Mouse (Mus musculus) erythroblast, embryonic 14.5 days (primary cell): ENCODE data around the gene Fads6. TPM values are rescaled to one million over a fixed set of nuclear protein-coding genes. Genes with fewer than 3 reads are reported as not detected.

ENCODE experiments used
- H3K27me3 ChIP-seq: 2 replicates; pipeline ENCODE4 v1.6.1; 2012; ENCODE audit warnings: inconsistent platforms; ENCODE audit not compliant: control insufficient read depth
- H3K36me3 ChIP-seq: 2 replicates; pipeline ENCODE4 v1.6.1; 2012; ENCODE audit warnings: mild to moderate bottlenecking, inconsistent platforms; ENCODE audit not compliant: control insufficient read depth
- H3K4me1 ChIP-seq: 2 replicates; pipeline ENCODE4 v1.6.1; 2012; ENCODE audit warnings: inconsistent platforms; ENCODE audit not compliant: control insufficient read depth
- H3K4me3 ChIP-seq: replicated peaks from 2 replicates; pipeline ENCODE3; 2012; ENCODE audit warnings: moderate library complexity, mild to moderate bottlenecking, inconsistent platforms
- H3K9me3 ChIP-seq: 2 replicates; pipeline ENCODE4 v1.6.1; 2012; ENCODE audit warnings: low read length, inconsistent platforms, mixed read lengths; ENCODE audit not compliant: control insufficient read depth
- GATA1 ChIP-seq: IDR thresholded peaks from 2 replicates; pipeline ENCODE4 v1.6.1; 2012; ENCODE audit warnings: low read length, inconsistent platforms, mixed read lengths
- TAL1 ChIP-seq: IDR thresholded peaks from 3 replicates; pipeline ENCODE4 v1.6.1; 2012; ENCODE audit warnings: low read length, inconsistent platforms, mixed read lengths
- polyA plus RNA-seq: library from polyadenylated mRNA; stranded (reverse); fragments of >175 nt; gene quantifications from 2 replicates; pipeline ENCODE4 v1.2.3, GENCODE M21; 2012

The Fads6 gene
- polyA plus RNA-seq, 1 experiment: 0.01 TPM

DNA sequence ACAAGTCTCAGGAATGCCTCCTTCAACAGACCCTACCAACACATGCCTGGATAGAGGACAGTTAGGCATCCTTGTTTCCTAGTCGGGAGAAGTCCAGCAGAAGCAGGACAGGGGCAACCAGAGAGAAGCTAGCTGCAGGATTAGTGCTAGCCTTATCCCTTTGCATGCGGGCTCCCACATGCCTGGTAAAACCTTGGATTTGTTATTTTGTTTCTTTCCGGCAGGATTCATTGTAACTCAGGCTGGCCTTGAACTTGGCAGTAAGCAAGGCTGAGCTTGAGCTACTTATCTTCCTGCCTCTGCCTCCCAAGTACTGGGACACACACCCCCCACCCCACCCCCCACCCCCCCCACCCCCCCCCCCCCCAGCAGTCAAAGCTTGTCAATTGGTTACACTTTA is 46.2 kb downstream of the Fads6 start:
- Histone ChIP-seq H3K36me3 (no peaks in the 10 kb centered on the region), H3K27me3 (peaks cover 50% of the 10 kb centered on the region), H3K9me3 (no peaks in the 10 kb centered on the region; the same call in 1 of the 2 replicates), H3K4me1 (no peaks in the 10 kb centered on the region), H3K4me3 (no peak overlapping the region)
- TF ChIP-seq TAL1 (no peak), GATA1 (no peak)

DNA sequence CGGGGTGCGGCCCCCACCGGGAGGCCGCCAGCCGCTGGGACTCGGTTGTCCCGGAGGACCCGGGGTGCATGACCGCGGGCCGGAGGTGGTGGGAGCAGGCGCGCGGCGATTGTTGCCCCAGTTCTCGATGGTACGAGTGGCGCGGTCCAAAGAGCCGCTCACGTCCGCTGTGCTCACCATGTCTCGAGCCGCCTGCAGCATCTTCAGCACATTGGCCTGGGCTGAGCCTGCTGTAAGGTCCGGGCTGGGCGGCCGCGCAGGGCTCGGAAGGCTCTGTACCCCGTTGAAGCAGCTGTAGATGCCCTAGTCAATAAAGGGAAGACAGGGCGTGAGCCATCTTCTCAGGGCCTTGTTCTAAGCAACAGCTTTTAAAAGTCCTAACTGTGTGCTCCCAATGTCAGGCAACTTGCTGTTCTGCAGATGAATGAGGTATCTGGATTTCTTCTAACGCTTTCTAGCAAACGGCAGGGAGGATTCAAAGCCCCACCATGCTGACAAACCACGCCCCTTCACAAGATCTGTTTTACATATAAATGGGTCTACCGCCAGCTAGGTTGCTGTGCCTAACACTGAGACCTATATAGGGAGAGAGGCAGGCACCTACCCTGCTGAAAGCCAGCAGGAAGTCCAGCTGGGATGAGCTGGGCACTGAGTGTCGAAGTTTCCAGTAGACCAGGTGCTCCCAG is 46.9 kb downstream of the Fads6 start:
- Histone ChIP-seq H3K27me3 (peaks cover 50% of the 10 kb centered on the region), H3K4me1 (no peaks in the 10 kb centered on the region), H3K4me3 (no peak overlapping the region), H3K36me3 (no peaks in the 10 kb centered on the region), H3K9me3 (no peaks in the 10 kb centered on the region; the same call in 1 of the 2 replicates)
- TF ChIP-seq TAL1 (no peak), GATA1 (no peak)

DNA sequence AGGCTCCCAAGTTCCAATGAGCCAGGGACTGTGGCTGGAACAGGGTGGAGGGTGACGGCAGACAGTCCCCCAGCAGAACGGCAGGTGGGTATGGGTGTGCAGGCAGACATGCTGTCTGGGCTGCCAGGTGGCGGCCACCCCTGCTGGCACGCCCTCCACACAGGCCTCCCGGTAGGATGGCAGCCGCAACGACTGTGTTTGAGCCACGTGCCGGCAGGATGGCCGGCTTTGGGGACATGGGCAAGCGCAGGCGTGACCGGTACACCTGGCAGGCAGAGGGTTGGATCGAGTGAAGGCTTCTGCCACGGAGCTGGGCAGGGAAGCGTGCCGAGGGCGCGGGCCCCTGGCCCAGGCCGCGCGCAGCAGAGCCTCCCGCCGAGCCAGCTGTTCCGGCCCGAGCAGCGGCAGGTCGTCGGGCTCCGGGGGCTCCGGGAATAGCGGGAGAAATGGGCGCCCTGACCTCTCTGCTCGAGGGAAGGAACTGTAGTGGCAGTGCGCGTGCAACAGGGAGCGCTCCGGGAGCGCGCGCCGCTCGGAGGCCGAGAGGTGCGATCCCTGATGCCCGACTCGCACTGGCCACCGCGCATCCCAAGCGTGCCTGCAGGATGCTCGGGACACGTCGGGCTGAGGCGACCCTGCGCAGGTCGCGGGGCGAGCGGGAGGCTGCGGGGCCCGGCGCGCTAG is 47.6 kb downstream of the Fads6 start:
- Histone ChIP-seq H3K4me1 (no peaks in the 10 kb centered on the region), H3K36me3 (no peaks in the 10 kb centered on the region), H3K4me3 (no peak overlapping the region), H3K9me3 (no peaks in the 10 kb centered on the region; the same call in 1 of the 2 replicates), H3K27me3 (peaks cover 50% of the 10 kb centered on the region)
- no peak for TF ChIP-seq GATA1
- no peak for TF ChIP-seq TAL1

DNA sequence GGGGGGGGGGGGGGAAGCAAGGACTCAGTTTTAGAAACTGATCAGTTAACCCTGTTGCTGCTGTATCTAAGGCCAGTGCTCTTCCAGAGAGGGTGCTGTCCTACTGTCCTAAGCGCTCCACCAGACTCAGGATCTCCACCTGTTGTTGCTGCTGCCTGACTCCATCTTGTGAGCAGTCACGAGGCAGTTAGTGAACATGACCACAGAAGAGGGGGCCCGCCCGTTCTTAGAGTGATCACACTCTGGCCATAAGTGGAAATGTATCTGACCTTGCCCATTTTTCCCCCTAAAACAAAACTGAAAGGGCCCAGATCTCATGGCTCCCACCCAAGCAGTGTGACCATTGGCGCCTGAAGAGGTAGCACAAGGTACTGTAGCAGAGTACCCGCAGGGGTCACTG is 49.5 kb downstream of the Fads6 start:
- Histone ChIP-seq H3K36me3 (peaks cover 10% of the 10 kb centered on the region; the same call in 1 of the 2 replicates), H3K27me3 (peaks cover 47% of the 10 kb centered on the region), H3K4me3 (no peak overlapping the region), H3K9me3 (no peaks in the 10 kb centered on the region; the same call in 1 of the 2 replicates), H3K4me1 (no peaks in the 10 kb centered on the region)
- TF ChIP-seq TAL1: no peak
- no peak for TF ChIP-seq GATA1

DNA sequence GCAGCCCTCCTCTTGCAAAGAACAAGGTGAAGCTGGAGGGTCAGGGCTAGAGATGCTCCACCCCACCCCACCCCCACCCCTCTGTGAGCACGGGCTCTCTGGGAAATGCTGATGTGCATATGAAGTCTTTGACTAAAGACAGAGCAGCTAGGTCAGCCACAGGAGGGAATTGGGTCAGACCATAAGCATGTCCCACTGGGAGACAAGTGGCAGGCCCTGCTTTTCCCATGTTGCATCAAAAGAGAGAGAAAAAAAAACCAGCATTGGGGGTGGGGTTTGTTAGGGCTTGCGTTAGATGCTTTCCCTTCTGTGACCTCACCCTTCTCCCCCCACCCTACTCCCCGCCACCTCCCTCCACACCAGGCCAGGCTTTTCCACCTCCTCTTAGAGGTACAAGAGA is 50.2 kb downstream of the Fads6 start:
- Histone ChIP-seq H3K4me3 (no peak overlapping the region), H3K4me1 (no peaks in the 10 kb centered on the region), H3K27me3 (peaks cover 42% of the 10 kb centered on the region), H3K9me3 (no peaks in the 10 kb centered on the region; the same call in 1 of the 2 replicates), H3K36me3 (peaks cover 10% of the 10 kb centered on the region; the same call in 1 of the 2 replicates)
- no peak for TF ChIP-seq GATA1

DNA sequence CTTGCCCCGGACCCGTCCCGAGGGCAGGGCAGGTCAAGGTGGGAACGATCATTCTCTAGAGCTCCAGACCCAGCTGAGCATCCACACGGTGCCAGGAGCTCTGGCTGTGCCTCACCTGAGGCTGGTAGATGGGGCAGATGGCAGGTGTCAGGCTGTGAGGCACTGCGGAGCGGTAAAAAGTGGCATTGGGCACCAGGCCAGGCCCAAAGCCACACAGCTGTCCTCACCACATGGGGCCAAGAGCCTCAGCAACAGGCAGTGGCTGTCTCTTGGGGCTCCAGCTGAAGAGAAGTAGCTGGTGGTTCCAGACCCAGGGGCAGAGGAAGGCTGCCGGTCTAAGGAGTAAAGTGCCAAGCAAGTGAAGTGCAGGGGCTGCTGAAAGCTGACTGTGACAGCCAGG is 51.1 kb downstream of the Fads6 start:
- H3K4me1 ChIP-seq: no peaks in the 10 kb centered on the region
- H3K9me3 ChIP-seq: no peaks in the 10 kb centered on the region; the same call in 1 of the 2 replicates
- peaks cover 35% of the 10 kb centered on the region for H3K27me3 ChIP-seq
- TF ChIP-seq TAL1 (no peak), GATA1 (no peak)
- H3K36me3 ChIP-seq: peaks cover 10% of the 10 kb centered on the region; the same call in 1 of the 2 replicates
- H3K4me3 ChIP-seq: no peak overlapping the region

DNA sequence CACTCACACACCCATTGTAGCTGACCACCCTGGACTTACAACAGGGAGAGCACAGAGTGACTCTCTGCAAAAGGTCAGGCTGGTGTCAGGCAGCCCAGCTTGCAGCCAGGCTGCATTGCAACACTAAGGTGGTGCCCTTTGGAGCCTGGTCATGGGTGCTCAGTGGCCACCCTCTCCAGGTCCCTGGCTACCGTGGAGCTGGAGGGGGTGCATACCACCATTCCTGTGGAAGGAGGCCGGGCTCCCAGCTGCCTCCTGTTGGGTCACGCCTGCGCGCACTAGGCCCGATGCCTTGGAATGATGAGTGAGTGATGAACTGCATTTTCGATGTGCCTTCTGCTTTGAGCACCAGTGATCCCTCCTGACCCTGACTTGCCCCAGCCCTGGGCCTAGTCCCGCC is 52.6 kb downstream of the Fads6 start:
- Histone ChIP-seq H3K36me3 (peaks cover 10% of the 10 kb centered on the region; the same call in 1 of the 2 replicates), H3K4me3 (no peak overlapping the region), H3K4me1 (no peaks in the 10 kb centered on the region), H3K9me3 (no peaks in the 10 kb centered on the region), H3K27me3 (peaks cover 20% of the 10 kb centered on the region)
- TF ChIP-seq TAL1: no peak
- no peak for TF ChIP-seq GATA1

DNA sequence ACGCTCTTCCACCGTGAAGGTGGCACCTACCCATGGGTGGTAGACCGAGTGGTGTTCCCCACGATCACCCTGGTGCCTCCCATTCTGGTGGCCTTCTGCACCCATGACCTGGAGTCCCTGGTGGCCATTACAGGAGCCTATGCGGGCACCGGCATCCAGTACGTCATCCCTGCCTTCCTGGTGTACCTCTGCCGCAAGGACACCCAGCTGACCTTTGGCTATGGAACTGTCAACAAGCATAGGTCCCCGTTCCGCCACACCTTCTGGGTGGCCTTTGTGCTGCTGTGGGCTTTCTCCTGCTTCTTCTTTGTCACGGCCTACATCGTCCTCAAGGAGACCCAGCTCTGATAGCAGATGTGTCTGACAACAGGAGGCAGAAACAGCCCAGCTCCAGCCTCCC is 53.7 kb downstream of the Fads6 start:
- H3K4me1 ChIP-seq: no peaks in the 10 kb centered on the region
- peaks cover 9% of the 10 kb centered on the region for H3K27me3 ChIP-seq
- no peaks in the 10 kb centered on the region for H3K9me3 ChIP-seq
- no peak overlapping the region for H3K4me3 ChIP-seq
- H3K36me3 ChIP-seq: peaks cover 11% of the 10 kb centered on the region; the same call in 1 of the 2 replicates
- no peak for TF ChIP-seq GATA1
- no peak for TF ChIP-seq TAL1

DNA sequence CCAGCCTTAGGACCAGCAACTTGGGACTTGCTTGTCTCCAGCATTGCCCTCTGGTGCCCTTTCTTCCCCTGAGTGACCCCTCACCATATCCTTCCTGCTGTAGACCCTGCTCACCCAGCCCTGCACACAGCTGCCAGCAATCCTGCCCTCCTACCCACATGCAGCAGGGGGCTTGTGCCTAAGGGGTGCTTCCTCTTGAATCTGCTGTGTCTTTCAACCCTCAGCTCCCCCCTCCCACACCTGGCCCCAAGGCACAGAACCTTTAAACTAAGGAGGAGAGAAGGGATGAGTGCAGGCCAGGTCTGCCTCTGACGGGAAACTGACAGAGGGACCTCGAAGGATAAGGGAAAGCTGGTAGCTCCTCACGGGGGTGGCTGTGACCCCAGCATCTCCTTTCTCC is 54.7 kb downstream of the Fads6 start:
- peaks cover 11% of the 10 kb centered on the region; the same call in 1 of the 2 replicates for H3K36me3 ChIP-seq
- H3K4me1 ChIP-seq: no peaks in the 10 kb centered on the region
- no peaks in the 10 kb centered on the region for H3K27me3 ChIP-seq
- H3K9me3 ChIP-seq: no peaks in the 10 kb centered on the region
- no peak overlapping the region for H3K4me3 ChIP-seq
- TF ChIP-seq GATA1 (no peak), TAL1 (no peak)
